Mouse (Mus musculus) yolk sac, embryonic 10.5 days (tissue): Measurements from ENCODE around the gene Irf4.

Source experiments
- DNase-seq: peaks from one replicate; pipeline ENCODE4 v3.0.0-alpha.2; 2017; ENCODE audit warnings: low spot score

The Irf4 gene

DNA sequence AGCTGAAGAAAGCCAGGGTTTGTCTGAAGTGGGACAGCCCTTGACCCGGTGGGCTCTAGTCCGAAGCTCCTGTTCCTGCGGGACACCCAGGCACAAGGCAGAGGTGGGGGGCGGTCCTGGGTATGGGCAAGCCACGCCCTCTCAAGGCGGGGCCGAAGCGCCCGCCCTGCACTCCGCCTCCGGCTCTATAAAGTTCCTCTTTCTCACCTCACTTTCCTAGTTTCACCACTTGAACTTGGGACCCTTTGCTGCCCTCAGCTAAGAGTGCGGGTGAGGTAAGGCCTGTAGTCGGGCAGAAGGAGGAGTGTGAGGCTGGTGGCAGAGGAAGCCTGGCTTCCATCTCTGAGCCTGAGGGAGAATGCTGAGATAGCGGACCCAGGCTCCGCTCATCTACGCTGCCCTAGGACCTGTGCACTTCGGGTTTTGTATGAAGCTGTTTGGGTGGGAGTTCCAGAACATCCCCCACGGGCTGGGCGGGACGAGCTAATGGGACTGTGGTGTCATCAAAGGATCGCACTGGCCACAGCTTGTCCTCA, at the start of gene Irf4:
Gene Irf4 (plus strand): TSS at position 206 of the 536 bp plus-strand sequence.
- peak; percentile 60 for DNase-seq

DNA sequence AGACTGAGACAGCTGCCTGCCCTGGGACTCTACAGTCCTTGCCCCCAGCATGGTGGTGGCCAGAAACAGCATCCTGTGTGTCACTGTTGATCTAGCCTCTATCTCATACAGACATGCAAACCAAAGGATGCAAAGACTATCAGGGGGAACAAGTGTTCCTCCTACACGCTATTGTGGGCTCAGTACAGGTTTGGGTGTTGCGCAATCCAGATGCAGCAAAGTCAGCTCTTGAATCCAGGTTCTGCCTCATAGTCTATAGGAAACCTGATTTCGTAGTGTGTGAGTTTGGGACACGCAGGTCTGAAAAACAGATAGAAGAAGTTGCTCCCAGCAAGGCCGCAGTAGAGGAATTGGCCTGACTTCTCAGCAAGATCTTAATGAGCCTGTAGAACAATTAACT, 46.3 kb upstream of the Irf4 start:
- DNase-seq = no peak

GRCm38 (mm10) chr13:30704246-30705095, 44.6 kb upstream of the Irf4 start:
- no peak for DNase-seq

DNA sequence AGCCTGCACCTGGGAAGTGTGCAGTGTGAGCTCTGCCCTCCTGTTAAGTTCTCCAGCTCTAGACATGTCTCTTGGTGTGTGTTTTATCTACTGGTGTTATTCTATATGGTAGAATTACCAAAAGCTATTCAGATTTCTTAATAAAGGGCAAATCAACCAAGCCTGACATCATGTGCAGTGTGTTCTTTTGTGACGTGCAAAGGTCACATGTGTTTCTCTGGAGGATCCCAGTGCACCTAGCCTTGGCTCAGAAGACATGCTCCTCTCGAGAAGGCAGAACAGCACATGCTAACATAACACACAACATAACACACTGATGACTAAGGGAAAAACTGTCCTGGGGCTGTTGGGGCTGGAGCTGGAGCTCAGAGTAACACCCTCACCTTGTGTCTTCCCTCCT, 38.0 kb upstream of the Irf4 start:
- DNase-seq = no peak

DNA sequence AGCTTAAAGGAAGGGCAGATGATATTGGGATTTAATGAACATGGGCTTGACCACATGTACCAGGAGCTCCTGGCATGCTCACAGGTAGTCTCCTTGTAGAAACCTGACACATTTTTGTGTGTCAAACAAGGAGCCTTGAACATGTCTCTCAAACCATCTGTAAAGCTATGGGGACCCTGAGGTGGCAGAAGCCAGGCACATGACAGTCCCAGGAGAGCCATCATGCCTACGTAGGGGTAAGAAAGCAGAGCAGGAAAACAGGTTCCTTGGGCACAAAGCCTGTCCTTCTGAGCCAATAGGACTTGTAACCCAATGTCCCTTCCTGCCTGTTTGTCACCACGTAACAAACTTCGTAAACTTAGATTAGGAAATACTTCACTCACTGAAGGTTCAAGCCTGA, 37.3 kb upstream of the Irf4 start:
- no peak for DNase-seq

GRCm38 (mm10) chr13:30712280-30712679, 36.7 kb upstream of the Irf4 start:
- no peak for DNase-seq

- no peak for DNase-seq
These were observed 35.4 kb upstream of the Irf4 start for GRCm38 (mm10) chr13:30713621-30714020.

- no peak for DNase-seq
These were observed 34.5 kb upstream of the Irf4 start for GRCm38 (mm10) chr13:30714552-30714951.

DNA sequence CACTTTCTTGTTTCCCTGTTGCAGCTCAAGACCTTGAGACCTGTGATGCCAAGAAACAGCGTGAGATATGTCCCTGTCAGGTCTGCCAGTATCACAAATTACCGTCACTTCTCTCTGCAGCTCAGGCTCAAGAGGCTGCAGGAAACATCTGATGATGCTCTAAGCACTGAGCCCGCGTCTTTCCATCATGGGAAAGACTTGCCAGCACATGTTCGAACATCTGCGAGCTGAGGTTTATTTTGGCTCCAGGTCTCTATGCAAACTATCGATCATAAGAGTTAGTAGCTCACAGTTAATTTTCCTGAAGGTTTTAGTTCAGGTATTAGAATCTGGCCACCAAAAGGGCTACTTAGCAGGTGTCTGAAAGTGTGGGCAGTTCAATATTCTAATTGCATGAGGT, 34.0 kb upstream of the Irf4 start:
- no peak for DNase-seq

- DNase-seq = no peak
These were observed 33.5 kb upstream of the Irf4 start for GRCm38 (mm10) chr13:30715573-30715972.

DNA sequence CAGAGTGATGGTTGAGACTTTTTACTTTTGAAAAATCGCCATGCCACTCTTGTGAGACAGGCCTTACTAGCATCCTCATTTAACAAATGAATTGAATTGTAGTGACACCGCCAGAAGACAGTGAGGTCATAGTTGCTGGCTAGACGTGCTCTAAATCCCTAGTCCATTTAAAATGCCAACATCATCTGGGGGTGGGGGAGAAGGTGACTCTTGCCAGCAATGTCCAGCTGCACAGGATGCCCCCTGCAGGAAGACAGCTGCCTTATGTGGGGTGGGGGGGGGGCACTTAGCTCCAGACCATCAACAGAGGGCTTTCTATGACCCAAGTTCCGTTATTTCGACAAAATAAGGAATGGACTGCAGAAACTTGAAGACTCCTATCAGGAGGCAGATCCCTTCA, 32.4 kb upstream of the Irf4 start:
- no peak for DNase-seq

DNA sequence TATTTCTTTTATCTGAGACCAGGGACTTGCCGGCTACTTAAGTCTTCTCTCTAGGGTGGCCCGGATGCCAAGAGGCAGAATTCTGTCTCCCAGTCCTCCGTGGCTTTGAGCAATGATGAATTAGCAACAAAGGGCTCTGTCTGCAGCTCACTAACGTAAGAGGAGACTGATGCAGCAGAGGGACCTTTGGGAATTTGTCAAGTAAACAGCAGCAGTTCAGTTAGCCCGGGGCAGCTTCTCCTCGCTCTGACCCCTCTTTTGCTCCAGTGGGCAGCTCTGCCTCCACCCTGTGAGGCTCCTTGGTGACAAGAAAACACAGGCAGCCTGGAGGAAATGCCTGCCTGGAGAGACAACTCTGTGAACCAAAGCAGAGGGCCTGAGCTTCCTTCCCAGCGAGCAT, 26.4 kb upstream of the Irf4 start:
- peak; percentile 10 for DNase-seq

GRCm38 (mm10) chr13:30723258-30723657, 25.8 kb upstream of the Irf4 start:
- no peak for DNase-seq

DNA sequence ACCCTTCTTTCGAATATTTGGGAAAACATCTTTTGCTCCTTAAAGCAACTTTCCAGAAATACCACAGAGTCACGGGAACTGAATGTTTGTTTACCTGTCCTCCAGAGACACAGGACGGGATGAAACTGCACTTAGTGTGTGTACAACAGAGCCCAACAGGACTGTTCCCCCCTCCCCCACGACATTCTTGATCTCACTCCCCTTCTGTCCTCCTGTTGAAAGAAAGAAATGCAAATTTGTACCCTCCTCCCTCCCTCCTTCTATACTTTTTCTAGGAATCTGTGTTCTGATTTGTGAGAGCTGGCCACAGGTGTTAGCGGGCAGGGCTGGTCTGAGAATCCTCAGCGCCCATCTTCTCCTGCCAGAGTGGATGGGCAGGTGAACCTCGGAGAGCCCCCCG, 25.2 kb upstream of the Irf4 start:
- DNase-seq = no peak

DNA sequence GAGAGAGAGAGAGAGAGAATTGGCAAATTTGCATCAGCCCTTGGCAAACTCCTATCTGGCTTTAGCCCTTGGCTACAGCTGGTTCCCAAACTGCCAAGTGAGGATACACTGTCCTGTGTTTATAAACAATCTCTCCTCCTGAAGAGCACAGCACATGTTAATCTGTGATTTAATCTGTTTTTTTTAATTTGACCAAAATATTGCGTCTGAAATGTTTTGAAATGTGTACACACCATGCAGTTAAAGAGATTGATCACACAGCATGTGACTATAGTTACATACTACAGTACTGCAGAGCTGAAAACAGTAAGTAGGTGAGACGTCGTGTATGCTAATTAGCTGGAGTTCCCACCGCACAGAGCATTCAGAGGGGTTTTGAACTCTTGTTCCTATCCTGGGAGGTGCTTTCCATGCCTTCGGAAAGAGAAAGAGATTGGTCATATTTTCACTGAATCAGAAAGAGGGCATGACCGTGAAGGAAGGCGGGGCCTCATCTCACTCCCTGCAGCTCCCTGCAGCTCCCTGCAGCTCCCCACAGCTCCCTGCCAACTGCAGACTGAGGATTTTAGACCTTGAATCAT, 24.2 kb upstream of the Irf4 start:
- no peak for DNase-seq

GRCm38 (mm10) chr13:30726879-30727278, 22.1 kb upstream of the Irf4 start:
- no peak for DNase-seq

- DNase-seq = no peak
These were observed 20.9 kb upstream of the Irf4 start for GRCm38 (mm10) chr13:30728155-30728554.

- DNase-seq = peak; percentile 26
These were observed 19.8 kb upstream of the Irf4 start for GRCm38 (mm10) chr13:30729245-30729644.

DNA sequence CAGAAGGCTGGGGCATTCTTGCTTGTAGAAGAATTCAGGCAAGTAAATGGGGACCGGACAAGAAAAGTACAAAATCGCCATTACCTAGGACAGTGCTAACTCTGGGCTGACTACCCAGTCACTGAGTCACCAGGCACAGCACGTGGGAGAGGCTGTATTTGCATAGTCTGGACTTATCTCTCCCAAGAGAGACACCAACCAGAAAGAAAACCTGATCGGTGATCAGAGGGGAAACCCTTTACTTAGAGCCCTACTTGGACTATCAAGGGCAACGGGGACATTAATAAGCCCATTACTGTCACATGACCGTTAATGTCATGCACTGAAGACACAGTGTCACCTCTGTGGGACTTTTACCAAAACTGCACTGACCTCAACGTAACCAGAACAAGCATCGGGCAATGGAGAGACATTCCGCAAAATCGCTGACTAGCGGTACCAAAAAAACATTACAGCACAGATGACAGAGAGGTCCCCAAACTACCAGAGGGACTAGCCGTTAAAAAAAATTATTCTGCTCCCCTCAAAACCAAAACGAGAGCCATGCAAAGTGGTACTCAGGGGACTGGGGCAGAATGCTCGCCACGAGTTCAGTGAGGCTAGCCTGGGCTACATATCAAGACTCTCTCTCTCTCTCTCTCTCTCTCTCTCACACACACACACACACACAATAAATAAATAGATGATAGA, 18.8 kb upstream of the Irf4 start:
- DNase-seq = peak; percentile 40

- no peak for DNase-seq
These were observed 16.1 kb upstream of the Irf4 start for GRCm38 (mm10) chr13:30732709-30733445.

DNA sequence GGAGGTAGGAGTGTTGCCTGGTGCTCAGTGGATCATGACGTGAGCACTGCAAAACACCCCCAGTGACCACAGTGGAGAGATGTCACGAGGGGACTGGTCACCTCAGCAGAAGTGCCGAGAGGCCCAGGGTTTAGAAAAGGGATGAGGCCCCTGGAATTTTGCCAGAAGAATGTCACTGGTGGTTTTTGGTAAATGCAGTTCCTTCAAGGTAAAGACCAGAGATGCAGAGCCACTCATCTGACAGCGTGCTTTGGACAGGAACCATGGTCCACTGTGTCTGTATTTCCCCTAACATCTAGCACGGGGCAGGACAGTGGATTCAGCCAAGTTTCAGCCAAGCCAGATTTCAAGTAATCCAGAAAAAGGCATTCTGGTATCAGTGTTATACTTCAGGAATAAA, 12.3 kb upstream of the Irf4 start:
- DNase-seq = no peak

- DNase-seq = no peak
These were observed 11.8 kb upstream of the Irf4 start for GRCm38 (mm10) chr13:30737257-30737656.
